Mouse (Mus musculus): ENCODE results near the gene Tbata. TPM values are rescaled to one million over a fixed set of nuclear protein-coding genes. Genes with fewer than 3 reads are reported as not detected.

The Tbata gene
- under 1 TPM; 0.54 to 0.56 TPM for total RNA-seq (2021)

- intact Hi-C loops (cut with DNase I), result no loop called here
- DNase-seq, result no peak
Measured at GRCm38 (mm10) chr10:61171654-61172053, at the start of gene Tbata. Tbata (plus strand) TSS chr10:61171954.

- DNase-seq, result no peak
- intact Hi-C loops (cut with DNase I), result no loop called here
Measured at GRCm38 (mm10) chr10:61123276-61123913, 48.4 kb upstream of the Tbata start.

- no peak for DNase-seq
- intact Hi-C loops (cut with DNase I), result no loop called here
Measured at GRCm38 (mm10) chr10:61124462-61124861, 47.3 kb upstream of the Tbata start.

DNA sequence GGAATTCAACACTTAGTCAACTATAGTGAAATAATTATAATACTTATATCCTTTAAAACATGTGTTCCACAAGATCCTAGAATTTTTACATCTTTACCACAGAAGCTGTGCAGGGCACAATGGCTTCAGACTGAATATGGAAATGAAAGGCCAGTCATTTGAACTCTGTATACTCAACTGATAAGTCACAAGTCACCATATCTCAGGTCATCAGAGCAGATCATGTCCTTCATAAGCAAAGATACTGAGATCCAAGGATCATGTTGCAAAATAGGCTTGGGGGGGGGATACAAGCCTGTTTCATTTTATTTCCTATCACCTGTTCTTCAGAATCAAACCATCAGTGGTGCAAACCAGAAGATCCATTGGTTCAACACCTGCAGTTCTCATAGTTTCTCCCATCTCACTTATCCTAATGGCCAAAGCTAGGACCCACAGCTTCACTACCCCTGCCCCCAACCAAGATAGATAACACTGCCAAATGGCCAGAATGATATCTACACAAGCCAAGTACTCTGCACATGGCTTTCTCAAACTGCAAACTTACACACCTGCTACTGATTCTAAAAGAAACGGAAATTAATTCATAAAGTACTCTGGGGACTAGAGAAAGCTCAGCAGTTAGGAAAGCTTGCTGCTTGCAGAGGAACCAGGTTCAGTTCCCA is 42.9 kb upstream of the Tbata start:
- DNase-seq, result no peak
- intact Hi-C loops (cut with DNase I), result no loop called here

DNA sequence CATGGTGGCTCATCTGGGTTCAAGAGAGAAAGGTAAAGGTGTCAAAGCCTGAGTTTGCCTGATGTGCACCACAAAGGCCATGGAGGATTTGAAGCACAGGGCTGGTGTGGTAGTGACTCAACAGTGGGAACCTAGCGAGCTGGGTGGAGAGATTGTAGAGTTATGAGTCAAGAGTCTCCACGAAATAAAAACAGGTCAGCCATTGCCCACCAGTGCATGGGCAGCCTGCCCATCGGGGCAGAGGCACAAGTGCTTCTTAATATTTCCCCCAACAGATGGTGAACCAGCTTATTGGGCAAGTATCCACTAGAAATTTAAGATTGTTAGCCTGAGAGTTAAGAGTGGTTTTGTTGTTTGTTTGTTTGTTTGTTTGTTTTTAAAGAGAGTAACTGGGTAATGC is 40.8 kb upstream of the Tbata start:
- peak; percentile 32 for DNase-seq
- intact Hi-C loops (cut with DNase I), result no loop called here

GRCm38 (mm10) chr10:61134041-61134440 is 37.7 kb upstream of the Tbata start:
- DNase-seq, result no peak

GRCm38 (mm10) chr10:61135226-61135839 is 36.4 kb upstream of the Tbata start:
- DNase-seq, result no peak
- intact Hi-C loops (cut with DNase I), result no loop called here

More at GRCm38 (mm10) chr10:61134041-61134440, 37.7 kb upstream of the Tbata start:
- intact Hi-C loops (cut with DNase I), result no loop called here

DNA sequence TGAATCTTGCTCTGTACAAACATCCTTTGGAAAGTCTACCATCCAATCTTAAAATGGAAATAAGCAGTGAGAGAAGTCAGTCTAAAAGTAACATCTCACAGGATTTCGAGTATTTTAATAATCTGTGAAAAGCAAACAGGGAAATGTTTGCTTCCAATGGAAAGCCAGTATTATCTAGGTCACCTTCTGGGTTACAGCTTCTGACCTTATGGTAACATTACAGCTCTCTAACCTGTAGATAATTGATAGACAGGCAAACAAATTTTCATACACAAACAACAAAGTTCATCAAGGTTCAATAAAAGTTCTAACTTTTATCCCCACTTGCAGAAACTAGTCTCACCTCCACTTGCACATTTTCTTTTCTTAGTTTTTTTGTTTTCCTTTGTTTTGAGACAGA is 34.2 kb upstream of the Tbata start:
- DNase-seq, result no peak
- intact Hi-C loops (cut with DNase I), result no loop called here

DNA sequence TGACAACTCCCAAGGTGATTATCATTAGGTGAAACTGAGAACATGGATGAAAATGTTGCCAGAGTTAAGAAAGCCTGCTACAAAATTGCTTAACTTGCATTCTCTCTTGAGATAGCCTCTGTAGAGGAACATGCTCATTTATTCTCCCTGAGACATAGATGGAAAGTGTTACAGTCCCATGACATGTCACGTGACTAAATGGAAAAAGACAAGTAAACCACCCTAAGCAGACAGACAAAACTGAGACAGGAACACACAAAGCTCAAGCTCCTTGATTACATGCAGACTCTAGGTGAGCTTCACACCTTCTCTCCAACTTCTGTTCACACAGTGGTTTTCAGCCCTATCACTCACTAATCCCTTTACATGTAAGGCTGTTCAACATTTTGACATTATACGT is 28.4 kb upstream of the Tbata start:
- DNase-seq, result no peak
- intact Hi-C loops (cut with DNase I), result no loop called here

GRCm38 (mm10) chr10:61145766-61146118 is 26.0 kb upstream of the Tbata start:
- intact Hi-C loops (cut with DNase I), result no loop called here
- no peak for DNase-seq

GRCm38 (mm10) chr10:61146119-61146806 is 25.5 kb upstream of the Tbata start:
- intact Hi-C loops (cut with DNase I), result no loop called here
- peak; percentile 72 for DNase-seq

- intact Hi-C loops (cut with DNase I), result no loop called here
Measured at GRCm38 (mm10) chr10:61146807-61147156, 25.0 kb upstream of the Tbata start.

GRCm38 (mm10) chr10:61147157-61148040 is 24.4 kb upstream of the Tbata start, which contains the start of gene Sgpl1:
Sgpl1 (minus strand) TSS chr10:61147703.
- peak; percentile 96 for DNase-seq
- intact Hi-C loops (cut with DNase I), result no loop called here

More at GRCm38 (mm10) chr10:61146807-61147156, 25.0 kb upstream of the Tbata start:
- DNase-seq, result peak; percentile 35

DNA sequence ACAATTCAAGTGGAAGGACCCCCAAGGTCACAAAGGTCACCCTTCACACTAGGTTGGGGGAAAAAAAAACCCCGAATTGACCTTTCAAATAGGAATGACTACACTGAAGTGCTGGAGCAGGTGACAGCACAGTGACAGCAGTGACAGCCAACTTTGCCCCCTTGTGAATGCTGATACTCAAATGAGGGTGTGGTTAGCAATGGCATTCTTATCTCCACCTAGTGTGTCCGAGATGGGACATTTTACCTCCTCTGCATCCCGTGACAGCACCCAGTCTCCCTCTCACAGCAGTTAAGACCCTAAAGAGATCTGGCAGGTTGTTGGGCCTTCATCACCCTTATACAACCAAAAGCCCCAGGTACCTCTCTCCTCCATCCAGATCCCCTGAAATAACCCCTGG is 22.3 kb upstream of the Tbata start:
- intact Hi-C loops (cut with DNase I), result no loop called here
- no peak for DNase-seq

GRCm38 (mm10) chr10:61150616-61151015 is 21.1 kb upstream of the Tbata start:
- no peak for DNase-seq
- intact Hi-C loops (cut with DNase I), result no loop called here

DNA sequence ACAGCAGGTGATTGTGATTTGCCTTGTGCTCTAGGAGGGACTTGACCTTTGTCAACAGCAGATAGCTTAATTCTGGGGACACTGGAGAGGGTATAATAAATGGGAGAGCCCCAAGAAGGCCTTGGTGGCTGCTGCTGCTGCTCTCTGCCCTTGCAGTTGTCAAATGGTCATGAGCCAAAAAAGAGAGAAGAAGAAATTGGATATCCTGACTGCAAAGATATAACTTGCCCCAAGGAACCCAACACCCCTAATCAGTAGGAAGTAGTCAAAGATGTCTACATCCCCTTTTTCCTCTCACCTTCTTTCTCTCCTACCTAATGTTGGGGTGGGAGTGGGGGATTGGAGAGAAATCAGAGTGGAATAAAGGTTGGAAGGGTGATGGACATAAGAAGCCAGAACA is 19.6 kb upstream of the Tbata start:
- DNase-seq, result no peak
- intact Hi-C loops (cut with DNase I), result no loop called here

DNA sequence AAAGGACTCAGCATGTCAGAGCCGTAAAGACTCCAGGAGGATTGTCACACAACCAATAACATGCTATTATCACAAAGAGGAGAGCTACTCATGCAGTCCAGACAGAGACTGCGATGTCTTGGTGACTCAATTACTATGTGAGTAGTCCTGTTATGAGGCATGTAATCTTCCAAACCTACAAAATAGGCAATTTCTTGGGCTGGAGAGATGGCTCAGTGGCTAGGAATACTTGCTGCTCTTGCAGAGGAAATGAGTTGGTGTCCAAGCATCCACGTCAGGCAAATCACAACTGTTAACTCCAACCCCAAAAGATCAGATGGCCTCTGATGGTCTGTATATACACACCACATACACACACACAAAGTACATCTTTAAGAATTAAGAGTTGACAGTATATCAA is 16.1 kb upstream of the Tbata start:
- DNase-seq, result no peak
- intact Hi-C loops (cut with DNase I), result no loop called here

- intact Hi-C loops (cut with DNase I), result no loop called here
- DNase-seq, result no peak
Measured at GRCm38 (mm10) chr10:61156453-61156852, 15.3 kb upstream of the Tbata start.

- DNase-seq, result no peak
- intact Hi-C loops (cut with DNase I), result no loop called here
Measured at GRCm38 (mm10) chr10:61158594-61158993, 13.2 kb upstream of the Tbata start.

GRCm38 (mm10) chr10:61160089-61160488 is 11.7 kb upstream of the Tbata start:
- intact Hi-C loops (cut with DNase I), result no loop called here

DNA sequence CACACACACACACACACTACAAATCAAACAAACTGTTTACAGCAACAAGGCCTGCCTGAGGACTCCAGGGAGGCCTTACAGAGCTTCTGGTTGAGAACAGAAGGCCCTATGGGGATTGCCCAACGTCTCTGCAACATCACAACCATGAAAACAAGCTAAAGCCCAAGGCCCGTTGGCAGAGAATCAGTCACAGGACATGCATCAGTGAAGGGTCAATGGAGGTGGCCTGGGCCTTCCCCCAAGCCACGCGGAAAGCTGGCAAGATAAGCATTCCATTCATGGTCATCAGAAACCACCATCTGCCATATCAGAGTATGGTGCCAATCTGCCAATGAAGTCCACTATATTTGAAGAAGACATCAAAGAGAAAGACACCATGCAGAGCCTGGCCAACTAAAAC is 11.1 kb upstream of the Tbata start:
- no peak for DNase-seq
- intact Hi-C loops (cut with DNase I), result no loop called here

More at GRCm38 (mm10) chr10:61160089-61160488, 11.7 kb upstream of the Tbata start:
- DNase-seq, result no peak
